Mouse (Mus musculus): Measurements from ENCODE around the gene Gdf3.
"Not testable (repeated sequence)": the region's sequence is repeated elsewhere in the genome, so short reads cannot be mapped to it uniquely, and the experiment has no call there.

The Gdf3 gene

GRCm38 (mm10) chr6:122609771-122610170, at the start of gene Gdf3:
Gene Gdf3, minus strand, starts transcription at chr6:122610087.
- DNase-seq (ENCODE audit: extremely low spot score, low spot score) = no peak

- no peak for DNase-seq (ENCODE audit: extremely low spot score, low spot score)
Measured at GRCm38 (mm10) chr6:122659567-122659966, 49.7 kb upstream of the Gdf3 start.

GRCm38 (mm10) chr6:122657630-122658029, 47.7 kb upstream of the Gdf3 start:
- no peak for DNase-seq (ENCODE audit: extremely low spot score, low spot score)

- no peak for DNase-seq (ENCODE audit: extremely low spot score, low spot score)
Measured at GRCm38 (mm10) chr6:122654301-122654700, 44.4 kb upstream of the Gdf3 start.

- no peak for DNase-seq (ENCODE audit: extremely low spot score, low spot score)
Measured at GRCm38 (mm10) chr6:122650398-122650980, 40.6 kb upstream of the Gdf3 start.

GRCm38 (mm10) chr6:122649903-122650302, 40.0 kb upstream of the Gdf3 start:
- DNase-seq (ENCODE audit: extremely low spot score, low spot score) = no peak

- not testable (repeated sequence) for DNase-seq (ENCODE audit: extremely low spot score, low spot score)
Measured at GRCm38 (mm10) chr6:122644196-122644595, 34.3 kb upstream of the Gdf3 start.

GRCm38 (mm10) chr6:122637566-122637965, 27.7 kb upstream of the Gdf3 start:
- DNase-seq (ENCODE audit: extremely low spot score, low spot score) = not testable (repeated sequence)

GRCm38 (mm10) chr6:122636666-122637065, 26.8 kb upstream of the Gdf3 start:
- no peak for DNase-seq (ENCODE audit: extremely low spot score, low spot score)

GRCm38 (mm10) chr6:122635315-122635714, 25.4 kb upstream of the Gdf3 start:
- no peak for DNase-seq (ENCODE audit: extremely low spot score, low spot score)

- DNase-seq (ENCODE audit: extremely low spot score, low spot score) = no peak
Measured at GRCm38 (mm10) chr6:122633411-122633810, 23.5 kb upstream of the Gdf3 start.

- no peak for DNase-seq (ENCODE audit: extremely low spot score, low spot score)
Measured at GRCm38 (mm10) chr6:122627469-122628108, 17.7 kb upstream of the Gdf3 start.

- DNase-seq (ENCODE audit: extremely low spot score, low spot score) = no peak
Measured at GRCm38 (mm10) chr6:122626110-122626509, 16.2 kb upstream of the Gdf3 start, which contains the start of gene Dppa3. Gene Dppa3, plus strand, starts transcription at chr6:122626410.

- DNase-seq (ENCODE audit: extremely low spot score, low spot score) = no peak
Measured at GRCm38 (mm10) chr6:122625156-122625555, 15.3 kb upstream of the Gdf3 start.

GRCm38 (mm10) chr6:122624480-122624879, 14.6 kb upstream of the Gdf3 start:
- no peak for DNase-seq (ENCODE audit: extremely low spot score, low spot score)

- DNase-seq (ENCODE audit: extremely low spot score, low spot score) = no peak
Measured at GRCm38 (mm10) chr6:122621066-122621465, 11.2 kb upstream of the Gdf3 start.

- DNase-seq (ENCODE audit: extremely low spot score, low spot score) = no peak
Measured at GRCm38 (mm10) chr6:122616022-122616421, 6.1 kb upstream of the Gdf3 start.

- no peak for DNase-seq (ENCODE audit: extremely low spot score, low spot score)
Measured at GRCm38 (mm10) chr6:122614047-122614446, 4.2 kb upstream of the Gdf3 start.

GRCm38 (mm10) chr6:122612426-122612825, 2.5 kb upstream of the Gdf3 start:
- DNase-seq (ENCODE audit: extremely low spot score, low spot score) = no peak

- DNase-seq (ENCODE audit: extremely low spot score, low spot score) = no peak
Measured at GRCm38 (mm10) chr6:122609377-122609728, 534 bp downstream of the Gdf3 start.

GRCm38 (mm10) chr6:122608434-122609376, 1.2 kb downstream of the Gdf3 start:
- DNase-seq (ENCODE audit: extremely low spot score, low spot score) = no peak

GRCm38 (mm10) chr6:122607700-122608099, 2.2 kb downstream of the Gdf3 start:
- DNase-seq (ENCODE audit: extremely low spot score, low spot score) = no peak

Measured in neural tube, embryonic 10.5 days (tissue).